Mouse (Mus musculus): Measurements from ENCODE around the gene Sgpp2. TPM values are rescaled to one million over a fixed set of nuclear protein-coding genes. Genes with fewer than 3 reads are reported as not detected.

Sgpp2 gene
- polyA plus RNA-seq, 1 experiment: 42.2 TPM

DNA sequence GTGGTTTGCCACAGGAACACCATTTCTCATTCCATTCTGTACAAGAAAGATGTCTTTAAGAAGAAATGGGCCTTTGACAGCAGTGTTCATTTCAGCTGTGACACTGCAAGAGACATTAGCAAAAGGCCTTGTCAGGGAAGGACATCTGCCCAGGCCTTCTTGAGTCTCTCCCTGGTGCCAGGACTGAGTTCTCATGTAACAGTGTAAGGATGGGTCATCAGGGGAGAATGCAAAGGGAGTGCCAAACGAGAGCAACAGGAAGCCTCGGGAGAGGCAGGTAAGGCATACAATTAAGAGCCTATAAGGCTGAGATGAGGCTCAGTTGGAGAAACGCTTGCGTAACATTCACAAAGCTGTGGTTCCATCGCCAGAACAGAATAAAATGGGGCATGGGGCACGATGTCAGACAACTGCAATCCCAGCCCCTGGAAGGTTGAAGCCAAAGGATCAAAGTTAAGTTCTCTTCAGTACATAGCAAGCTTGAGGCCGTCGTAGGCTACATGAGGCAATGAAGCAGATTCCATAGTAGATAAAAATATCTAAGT lies 85.1 kb downstream of the Sgpp2 start:
- DNase-seq (ENCODE audit: low read depth, low spot score): no peak
- WGBS: 65% methylated on average over 8 of the region's 8 CpGs

DNA sequence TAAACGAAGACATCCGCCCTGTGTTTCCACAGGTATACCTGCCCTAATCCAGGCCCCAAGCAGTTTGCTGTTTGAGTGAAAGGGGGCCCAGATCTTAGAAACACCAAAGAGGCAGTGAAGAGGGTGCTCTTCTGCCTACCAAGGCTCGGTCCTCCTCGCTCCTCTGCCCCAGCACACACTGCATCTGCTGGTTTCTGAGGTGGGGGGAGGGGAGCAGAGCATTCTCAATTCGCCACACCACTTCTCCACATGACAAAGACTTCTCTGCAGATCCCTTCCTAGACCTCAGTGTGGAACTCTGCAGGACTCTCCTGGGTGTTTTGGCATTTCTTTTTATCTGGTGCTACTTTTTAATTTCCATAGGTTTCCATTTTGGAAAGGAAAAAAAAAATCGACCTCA lies 85.6 kb downstream of the Sgpp2 start:
- WGBS: 71% methylated on average over 6 of the region's 6 CpGs
- no peak for DNase-seq (ENCODE audit: low read depth, low spot score)

DNA sequence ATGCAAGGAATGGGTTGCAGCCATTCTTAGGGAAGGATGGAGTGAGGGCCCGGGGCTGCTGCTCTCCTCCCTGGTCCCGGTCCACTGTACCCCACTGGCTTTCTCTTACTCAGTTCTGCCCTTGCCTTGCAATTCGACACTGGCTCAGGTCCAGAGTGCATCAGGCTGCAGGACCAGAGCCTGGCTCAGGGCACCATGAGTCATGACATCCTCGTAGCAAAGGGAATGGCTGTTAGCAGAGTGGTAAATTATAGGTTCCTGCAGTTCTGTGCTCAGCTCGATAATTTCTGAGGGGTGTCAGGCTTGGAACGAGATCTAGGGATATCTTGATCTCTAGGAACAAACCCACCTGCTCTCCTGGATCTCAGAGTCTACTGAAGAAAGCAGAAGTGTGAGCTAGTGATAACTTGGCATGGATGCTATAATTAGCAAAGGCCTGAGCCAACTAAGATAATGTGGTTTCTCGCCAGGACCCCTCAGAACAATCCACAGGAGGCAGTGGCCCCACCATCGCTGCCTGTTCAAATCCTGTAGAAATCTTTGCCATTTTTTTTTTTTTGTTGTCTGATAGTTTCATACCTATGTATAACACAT lies 86.3 kb downstream of the Sgpp2 start:
- DNase-seq (ENCODE audit: low read depth, low spot score): no peak
- 56% methylated on average over 8 of the region's 8 CpGs for WGBS

DNA sequence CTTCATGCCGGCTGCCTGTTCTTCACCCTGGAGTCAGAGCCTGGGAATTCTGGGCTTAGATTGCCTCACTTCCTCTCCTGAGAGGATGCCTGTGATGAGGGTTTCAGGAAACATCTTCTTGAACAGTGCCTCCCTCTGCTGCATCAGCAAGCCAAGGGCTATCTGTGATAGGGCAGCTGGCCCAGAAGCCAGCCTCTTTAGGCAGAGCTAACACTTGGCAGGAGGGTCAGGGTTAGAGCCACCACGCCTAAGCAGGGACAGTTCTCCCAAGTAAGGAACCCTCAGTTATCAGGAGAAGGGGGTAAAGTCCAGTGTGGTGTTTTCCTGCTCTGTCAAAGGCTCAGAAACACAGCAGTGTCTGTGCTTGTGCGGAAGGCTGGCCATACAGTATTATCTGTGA lies 89.6 kb downstream of the Sgpp2 start:
- peak; percentile 42 for DNase-seq (ENCODE audit: low read depth, low spot score)
- WGBS: 38% methylated on average over 3 of the region's 3 CpGs

DNA sequence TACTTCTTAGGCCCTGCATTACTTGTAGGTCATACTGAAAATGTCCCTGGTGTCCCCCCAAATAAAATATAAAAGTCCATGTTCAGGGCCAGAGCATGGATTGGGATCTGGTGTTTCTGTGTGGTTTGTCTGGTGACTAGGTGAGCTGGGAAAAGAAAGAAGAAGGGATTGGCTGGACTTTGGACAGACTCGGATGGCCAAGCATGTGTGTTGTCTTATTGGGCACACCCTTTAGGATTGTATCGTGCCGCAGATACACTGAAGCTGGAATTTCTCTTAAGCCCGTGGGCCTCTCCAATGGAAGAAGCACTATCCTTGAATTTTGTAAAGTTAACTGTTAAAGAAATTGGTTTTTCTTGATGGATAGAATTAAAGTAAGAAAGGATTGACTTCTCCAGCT lies 91.3 kb downstream of the Sgpp2 start:
- DNase-seq (ENCODE audit: low read depth, low spot score): peak; percentile 50
- WGBS: 32% methylated on average over 4 of the region's 4 CpGs

DNA sequence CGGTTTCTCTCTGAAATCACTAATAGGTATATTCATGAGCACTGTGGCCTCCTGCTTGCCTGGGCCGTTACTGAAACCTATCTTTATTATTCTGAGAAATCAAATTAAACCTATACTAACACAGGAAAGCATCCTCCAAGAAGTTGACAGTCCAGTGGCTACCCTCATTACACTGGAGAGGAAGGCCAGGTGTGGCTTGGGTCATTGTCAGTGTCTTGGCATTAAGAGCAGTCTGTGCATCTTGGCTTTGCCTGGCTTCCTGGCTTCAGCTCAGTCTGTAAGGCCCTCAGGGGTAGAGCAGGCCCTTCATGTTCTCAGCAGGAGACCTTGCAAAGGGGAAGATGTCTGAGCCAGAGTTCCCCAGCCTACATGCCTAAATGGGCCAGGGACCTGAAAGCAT lies 99.3 kb downstream of the Sgpp2 start:
- WGBS: 89% methylated on average over 2 of the region's 2 CpGs
- no peak for DNase-seq (ENCODE audit: low read depth, low spot score)

DNA sequence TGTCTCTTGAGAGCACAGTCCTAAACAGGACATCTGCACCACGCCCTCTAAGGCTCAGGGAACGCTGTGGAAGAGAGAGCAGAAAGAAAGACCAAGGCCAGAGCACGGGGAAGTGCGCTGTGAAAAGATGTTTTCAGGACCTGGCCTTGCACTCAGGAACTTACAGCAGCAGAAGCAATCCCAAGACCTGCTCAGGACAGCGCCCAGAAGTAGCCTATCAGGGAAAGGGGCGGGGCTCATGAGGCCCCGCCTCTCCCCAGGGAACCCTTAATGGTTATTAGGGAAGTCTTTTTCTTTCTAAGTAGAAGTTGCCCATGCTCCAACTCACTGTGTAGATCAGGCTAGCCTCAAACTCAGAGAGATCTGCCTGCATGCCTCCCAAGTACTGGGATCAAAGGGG lies 102.5 kb downstream of the Sgpp2 start:
- no peak for DNase-seq (ENCODE audit: low read depth, low spot score)

DNA sequence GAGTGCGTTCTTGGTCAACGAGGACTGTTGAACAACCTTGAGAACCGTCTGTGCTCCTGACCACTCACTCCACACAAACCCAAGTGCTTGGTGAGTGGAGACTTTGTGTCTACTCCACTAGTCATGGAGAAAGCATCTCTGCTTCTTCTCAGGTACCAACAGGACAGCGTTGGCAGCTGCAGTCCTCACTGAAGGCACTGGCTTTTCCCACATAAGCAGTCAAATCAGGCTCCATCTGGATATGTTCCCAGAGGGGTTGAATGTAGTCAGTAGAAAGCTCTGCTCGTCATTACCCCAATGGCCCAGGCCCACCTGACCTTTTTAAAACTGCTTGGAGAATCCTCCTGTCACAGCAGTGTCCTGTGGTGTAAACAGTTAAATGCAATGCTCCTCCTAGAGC lies 104.3 kb downstream of the Sgpp2 start:
- WGBS: 89% methylated on average over 5 of the region's 5 CpGs
- DNase-seq (ENCODE audit: low read depth, low spot score): no peak

More for the DNA sequence above, 102.5 kb downstream of the Sgpp2 start:
- WGBS: 35% methylated on average over 7 of the region's 7 CpGs

DNA sequence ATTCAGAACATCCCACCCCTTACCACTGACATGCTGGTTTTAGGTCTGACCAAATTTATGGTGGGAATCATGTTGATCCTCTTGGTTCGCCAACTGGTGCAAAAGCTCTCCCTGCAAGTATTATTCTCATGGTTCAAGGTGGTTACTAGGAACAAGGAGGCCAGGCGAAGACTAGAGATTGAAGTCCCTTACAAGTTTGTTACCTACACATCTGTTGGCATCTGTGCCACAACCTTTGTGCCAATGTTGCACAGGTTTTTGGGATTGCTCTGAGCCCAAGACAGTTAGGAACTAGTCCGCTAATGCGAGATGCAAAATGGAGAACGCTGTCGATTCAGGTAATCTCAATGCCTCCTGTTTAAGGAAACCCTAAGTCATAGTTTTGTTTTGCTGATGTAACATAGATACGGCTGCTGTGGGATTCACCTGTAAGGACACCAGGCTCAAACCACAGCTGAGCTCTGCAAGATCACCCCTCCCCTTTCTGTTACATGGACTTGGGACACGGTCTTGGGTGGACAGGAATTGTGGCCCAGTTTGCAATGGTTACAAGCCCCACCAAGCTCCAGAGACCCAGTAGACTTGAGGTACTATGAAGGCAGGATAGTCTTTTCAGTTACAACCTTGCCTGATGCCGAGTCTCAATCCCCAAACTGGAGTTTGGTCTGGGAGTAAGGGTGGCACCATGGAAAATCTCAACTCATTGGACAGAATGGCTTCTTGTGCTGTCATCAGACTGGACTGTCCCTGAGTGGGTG lies 107.2 kb downstream of the Sgpp2 start:
- no peak for DNase-seq (ENCODE audit: low read depth, low spot score)
- WGBS: 96% methylated on average over 9 of the region's 9 CpGs

DNA sequence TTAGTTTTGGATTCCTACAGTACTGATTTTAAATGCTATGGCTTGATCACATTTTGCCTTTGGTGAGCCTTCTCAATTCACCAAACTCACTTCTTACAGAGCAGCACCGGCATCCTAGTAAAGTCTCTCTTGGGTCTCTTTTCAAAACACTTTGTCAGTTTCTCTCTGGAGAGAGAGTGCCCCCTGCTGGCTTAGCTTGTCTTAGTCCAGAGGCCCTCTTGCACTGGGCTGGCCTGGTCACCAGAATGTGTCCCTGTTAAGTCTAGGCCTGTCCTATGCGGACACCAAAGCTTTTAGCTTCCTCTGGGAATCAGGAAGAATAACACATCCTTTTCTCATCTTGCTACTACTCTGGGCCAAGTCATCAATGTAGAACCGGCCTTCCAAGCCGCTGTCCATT lies 109.4 kb downstream of the Sgpp2 start:
- 56% methylated on average over 4 of the region's 4 CpGs for WGBS

DNA sequence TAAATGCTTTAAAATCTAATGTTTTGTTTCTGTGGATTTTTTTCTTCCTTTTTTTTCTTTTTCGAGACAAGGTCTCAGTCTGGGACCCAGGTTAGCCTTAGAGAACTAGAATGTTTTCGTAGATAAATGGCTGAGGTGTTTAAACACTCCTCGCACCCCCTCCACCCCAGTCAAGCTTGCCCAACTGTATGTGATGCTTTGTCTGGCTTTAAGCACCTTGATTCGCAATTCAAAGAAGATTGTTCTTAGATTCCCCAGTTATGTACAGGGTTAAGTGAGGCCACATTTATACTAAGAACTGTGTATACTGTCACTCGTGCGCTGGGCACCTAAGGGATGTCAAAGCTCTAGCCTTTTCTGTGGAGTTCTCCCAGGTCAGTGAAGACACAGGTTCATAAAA lies 110.1 kb downstream of the Sgpp2 start:
- no peak for DNase-seq (ENCODE audit: low read depth, low spot score)
- 90% methylated on average over 6 of the region's 6 CpGs for WGBS

More for the DNA sequence above, 109.4 kb downstream of the Sgpp2 start:
- DNase-seq (ENCODE audit: low read depth, low spot score): peak; percentile 57

DNA sequence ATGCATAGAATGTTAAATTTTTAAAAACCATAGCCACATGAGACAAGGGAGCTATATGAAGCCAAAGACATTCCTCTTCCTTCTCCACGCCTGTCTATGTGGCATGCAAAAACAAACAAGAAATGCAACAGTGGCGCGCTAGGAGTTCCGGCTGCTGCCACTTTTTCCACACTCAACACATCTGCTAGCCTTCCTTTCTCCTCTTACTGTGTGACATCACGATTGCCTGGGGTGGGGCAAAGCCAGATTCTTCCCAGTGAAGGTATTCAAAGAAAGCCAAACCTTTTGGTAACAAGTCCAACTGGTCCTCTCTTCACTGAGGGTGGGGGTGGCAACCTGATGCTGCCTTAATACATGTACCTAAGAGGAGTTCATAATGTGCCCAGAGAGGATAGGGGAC lies 111.6 kb downstream of the Sgpp2 start:
- DNase-seq (ENCODE audit: low read depth, low spot score): no peak
- 80% methylated on average over 5 of the region's 5 CpGs for WGBS

DNA sequence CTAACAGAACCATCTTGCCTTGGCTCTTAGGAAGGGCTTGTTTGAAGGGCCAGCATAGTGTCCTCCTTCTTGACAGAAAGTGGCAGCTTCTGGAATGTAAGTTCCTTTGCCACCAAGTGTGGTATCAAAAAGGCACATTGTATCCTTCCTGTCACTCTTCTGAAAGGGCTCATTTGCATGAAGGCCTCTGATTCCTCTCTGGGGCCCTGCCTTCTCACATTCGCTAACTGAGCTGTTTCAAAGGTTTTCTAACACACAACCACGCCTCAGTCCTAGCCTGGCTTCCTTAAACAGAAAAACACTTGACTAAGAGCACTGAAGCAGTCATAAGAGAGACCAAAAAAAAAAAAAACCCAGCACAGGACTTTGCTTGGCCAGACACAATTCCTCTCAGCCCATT lies 112.4 kb downstream of the Sgpp2 start:
- WGBS: 47% methylated on average over 2 of the region's 2 CpGs
- DNase-seq (ENCODE audit: low read depth, low spot score): no peak

DNA sequence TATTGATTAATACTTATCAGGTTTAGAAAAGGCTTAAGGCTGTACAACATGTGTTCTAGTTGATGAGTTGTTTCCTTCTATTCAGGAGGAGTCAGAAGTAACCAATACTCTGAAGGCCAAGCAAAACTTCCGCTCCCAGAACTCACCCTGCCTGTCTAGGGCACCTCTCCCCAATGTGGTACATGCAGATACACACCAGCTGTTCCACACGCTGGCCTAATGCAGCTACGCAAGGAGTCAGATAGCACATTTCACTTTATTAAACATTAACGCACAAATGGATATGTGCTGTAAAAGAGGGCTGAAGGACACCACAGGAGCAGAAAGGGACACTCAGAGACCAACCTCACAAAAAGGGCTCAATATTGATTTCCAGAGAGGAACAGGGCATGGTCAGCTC lies 114.7 kb downstream of the Sgpp2 start:
- no peak for DNase-seq (ENCODE audit: low read depth, low spot score)
- 59% methylated on average over 4 of the region's 4 CpGs for WGBS

DNA sequence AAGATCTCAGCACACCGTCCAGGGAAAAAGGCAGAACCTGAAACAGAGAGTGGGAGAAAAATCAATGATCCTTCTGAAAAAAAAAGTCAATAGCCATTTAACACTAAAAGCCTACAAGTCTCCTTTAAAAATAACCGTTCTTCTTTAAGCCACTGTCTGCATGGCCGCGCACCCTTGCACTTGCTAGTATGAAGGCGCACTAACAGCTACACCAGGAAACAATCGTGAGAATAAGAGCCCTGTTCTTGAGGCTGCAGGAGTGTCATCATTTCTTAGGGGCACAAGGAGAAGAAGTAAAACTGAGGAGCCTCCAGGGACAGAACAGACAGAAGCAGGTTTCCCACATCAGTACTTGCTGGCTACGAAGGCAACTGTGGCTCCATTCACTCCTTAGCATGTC lies 115.2 kb downstream of the Sgpp2 start:
- no peak for DNase-seq (ENCODE audit: low read depth, low spot score)
- 78% methylated on average over 7 of the region's 7 CpGs for WGBS

DNA sequence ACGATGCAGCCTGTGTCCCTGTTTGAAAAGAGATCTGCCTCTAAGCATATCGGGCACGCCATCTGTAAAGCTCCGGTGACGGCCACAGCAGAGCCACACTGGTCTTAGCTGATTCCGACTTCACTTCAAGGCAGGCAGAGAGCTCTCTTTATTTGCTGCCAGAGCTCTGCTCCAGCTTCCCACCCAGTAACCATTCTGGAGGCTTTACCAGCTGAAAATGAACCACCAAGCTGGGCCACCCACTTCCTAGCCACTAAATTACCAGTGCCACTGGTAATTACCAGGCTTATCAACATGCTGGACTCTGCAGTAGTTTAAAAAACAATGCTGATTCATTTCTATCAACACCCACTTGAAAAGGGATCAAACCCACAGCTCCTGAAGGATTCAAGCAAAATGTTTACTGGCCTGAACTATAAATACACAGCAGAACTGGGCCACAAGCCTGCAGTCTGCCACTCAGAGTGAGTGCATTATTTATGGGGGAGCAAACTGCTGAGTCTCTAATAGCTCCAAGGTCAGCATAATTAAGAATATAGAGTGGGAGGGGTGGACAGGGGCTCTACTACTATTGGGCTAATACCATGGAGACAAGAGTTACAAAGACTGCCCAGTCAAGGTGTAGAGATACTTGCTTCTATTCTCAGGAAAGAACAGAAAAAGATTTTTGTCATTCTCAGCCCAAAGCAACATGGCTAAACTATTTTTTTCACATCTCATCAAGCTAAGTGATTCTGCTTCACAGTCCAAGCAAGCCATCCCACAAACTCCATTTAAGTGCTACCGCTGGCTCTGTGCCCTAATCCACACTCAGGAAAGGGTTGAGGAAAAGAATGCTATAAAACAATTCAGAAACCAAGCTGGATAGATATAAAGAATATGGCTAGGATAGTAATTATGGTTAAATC lies 115.9 kb downstream of the Sgpp2 start:
- no peak for DNase-seq (ENCODE audit: low read depth, low spot score)
- WGBS: 83% methylated on average over 7 of the region's 7 CpGs

DNA sequence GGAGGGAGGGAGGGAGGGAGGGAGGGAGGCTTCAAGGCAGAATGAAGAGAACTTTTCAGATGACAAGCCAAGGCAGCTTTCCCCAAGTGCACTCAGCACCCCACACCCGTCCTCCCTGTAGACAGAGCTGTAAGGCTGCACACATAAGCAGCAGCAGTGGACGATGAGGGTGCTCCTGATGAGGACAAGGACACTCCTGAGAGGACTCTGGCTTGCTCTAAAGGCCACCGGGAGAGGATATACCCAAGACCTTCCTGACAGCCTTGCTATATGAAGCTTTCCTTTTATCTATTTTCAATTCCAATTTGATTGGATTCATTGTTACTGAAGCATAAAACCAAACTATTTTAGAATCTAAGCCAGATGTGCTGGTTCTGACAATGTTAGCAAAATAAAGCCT lies 116.7 kb downstream of the Sgpp2 start:
- DNase-seq (ENCODE audit: low read depth, low spot score): no peak
- WGBS: 60% methylated on average over 3 of the region's 3 CpGs

DNA sequence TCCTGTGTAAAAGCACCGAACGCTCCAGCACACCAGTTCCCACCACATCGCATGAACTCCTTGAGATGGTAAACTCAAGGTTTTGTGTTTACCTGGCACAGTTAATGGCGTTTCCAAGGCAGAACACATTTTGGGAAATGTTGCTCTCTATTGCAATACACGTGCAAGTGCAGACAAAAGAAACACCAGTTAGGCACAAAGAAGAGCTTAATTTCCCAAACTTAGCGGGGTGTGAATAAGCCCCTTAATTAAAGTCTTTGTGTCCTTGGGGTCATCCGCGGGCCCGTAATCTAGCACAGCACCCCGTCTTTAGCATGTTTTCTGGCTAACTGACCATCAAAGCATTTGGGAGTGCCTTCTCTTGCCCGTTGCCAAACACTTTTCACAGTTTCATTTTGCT lies 118.7 kb downstream of the Sgpp2 start:
- DNase-seq (ENCODE audit: low read depth, low spot score): no peak
- WGBS: 92% methylated on average over 11 of the region's 11 CpGs

DNA sequence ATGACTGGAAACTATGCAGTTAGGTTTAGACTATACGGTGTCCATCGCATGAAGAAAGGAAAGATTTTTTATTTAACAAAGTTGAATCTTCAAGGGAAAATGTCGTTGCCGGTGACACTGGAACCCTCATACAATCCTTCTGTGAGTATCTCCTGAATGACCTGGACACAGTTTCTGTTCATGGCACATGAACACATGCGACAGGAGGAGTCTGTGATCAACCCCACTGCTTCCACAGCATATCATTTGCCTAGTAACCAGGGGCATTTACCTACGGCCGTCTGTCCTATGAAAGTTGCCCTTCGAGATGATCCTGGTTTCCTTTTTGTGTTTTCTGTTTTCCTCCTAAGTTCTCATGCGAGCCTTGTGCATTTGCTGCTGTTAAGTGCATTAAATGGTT lies 123.3 kb downstream of the Sgpp2 start:
- 94% methylated on average over 9 of the region's 9 CpGs for WGBS
- DNase-seq (ENCODE audit: low read depth, low spot score): no peak

DNA sequence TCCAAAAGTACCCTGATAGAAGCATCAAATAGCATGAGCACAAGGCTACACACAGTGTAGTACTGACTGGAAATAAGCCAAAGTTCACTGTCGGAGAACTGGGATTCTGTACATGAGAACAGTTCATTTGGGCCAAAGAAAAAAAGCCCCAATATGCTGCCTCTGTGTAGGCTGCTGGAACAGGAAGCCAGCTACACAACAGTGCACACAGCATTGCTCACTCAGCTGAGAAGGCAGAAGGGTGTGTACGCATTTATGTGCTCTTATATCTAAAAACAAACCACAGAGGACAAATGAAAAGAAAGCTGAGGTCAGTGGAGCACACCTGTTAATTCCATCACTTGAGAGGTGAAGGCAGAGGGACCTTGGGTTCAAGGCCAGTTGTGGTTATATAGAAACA lies 125.8 kb downstream of the Sgpp2 start:
- no peak for DNase-seq (ENCODE audit: low read depth, low spot score)
- 36% methylated on average over 2 of the region's 2 CpGs for WGBS

All from large intestine, adult 2 months (tissue).